Mouse (Mus musculus) brown adipose tissue, adult 24 weeks (tissue): Measurements from ENCODE around the gene Ctss. TPM values are rescaled to one million over a fixed set of nuclear protein-coding genes. Genes with fewer than 3 reads are reported as not detected.

Source experiments
- H3K27ac ChIP-seq: fragments of 200-500 bp; replicated peaks from 2 replicates; pipeline ENCODE4 v1.5.1; 2012; ENCODE audit warnings: low read depth, mild to moderate bottlenecking, low read length
- H3K4me1 ChIP-seq: fragments of 200-500 bp; 2 replicates; pipeline ENCODE4 v1.6.1; 2012; ENCODE audit warnings: low read length, mixed read lengths; ENCODE audit not compliant: control insufficient read depth, insufficient read depth, insufficient read length
- H3K4me3 ChIP-seq: fragments of 200-500 bp; 2 replicates; pipeline ENCODE4 v1.5.1; 2012; ENCODE audit warnings: low read depth, mild to moderate bottlenecking, low read length, moderate library complexity; ENCODE audit not compliant: insufficient read depth
- polyA plus RNA-seq: library from polyadenylated mRNA; stranded (reverse); fragments of >200 nt; gene quantifications from 2 replicates; pipeline ENCODE4 v1.2.4, GENCODE M21; 2012; ENCODE audit not compliant: missing spikeins, insufficient read depth, insufficient read length

Gene Ctss
- 21.0 and 22.4 TPM in 2 replicates for polyA plus RNA-seq

- Histone ChIP-seq H3K4me3 (peak within 1 kb of the TSS; percentile 32), H3K27ac (peak within 1 kb of the TSS; percentile 34), H3K4me1 (no peaks in the 10 kb centered on the region)
Observed at GRCm38 (mm10) chr3:95526622-95527211, at the start of gene Ctss. Gene Ctss, plus strand, starts transcription at chr3:95526786.

GRCm38 (mm10) chr3:95478966-95479365 lies 47.6 kb upstream of the Ctss start:
- Histone ChIP-seq H3K4me3 (no peak overlapping the region), H3K4me1 (no peaks in the 10 kb centered on the region), H3K27ac (no peak overlapping the region)

- H3K4me3 ChIP-seq, result no peak overlapping the region
- H3K4me1 ChIP-seq, result no peaks in the 10 kb centered on the region
- no peak overlapping the region for H3K27ac ChIP-seq
Observed at GRCm38 (mm10) chr3:95486421-95486820, 40.2 kb upstream of the Ctss start.

- H3K4me1 ChIP-seq, result no peaks in the 10 kb centered on the region
Observed at GRCm38 (mm10) chr3:95488679-95489078, 37.9 kb upstream of the Ctss start.

GRCm38 (mm10) chr3:95490238-95490637 lies 36.3 kb upstream of the Ctss start:
- H3K4me3 ChIP-seq, result no peak overlapping the region
- no peak overlapping the region for H3K27ac ChIP-seq
- H3K4me1 ChIP-seq, result no peaks in the 10 kb centered on the region

More at GRCm38 (mm10) chr3:95488679-95489078, 37.9 kb upstream of the Ctss start:
- Histone ChIP-seq H3K4me3 (no peak overlapping the region), H3K27ac (no peak overlapping the region)

- Histone ChIP-seq H3K4me1 (0 out of 2 replicates have a peak, but pooled peaks cover 3% of the 10 kb centered on the region), H3K27ac (no peak overlapping the region), H3K4me3 (no peak overlapping the region)
Observed at GRCm38 (mm10) chr3:95494342-95494741, 32.2 kb upstream of the Ctss start.

- Histone ChIP-seq H3K4me1 (0 out of 2 replicates have a peak, but pooled peaks cover 3% of the 10 kb centered on the region), H3K4me3 (no peak overlapping the region), H3K27ac (no peak overlapping the region)
Observed at GRCm38 (mm10) chr3:95498229-95498628, 28.4 kb upstream of the Ctss start.

- Histone ChIP-seq H3K4me1 (0 out of 2 replicates have a peak, but pooled peaks cover 3% of the 10 kb centered on the region), H3K27ac (peak within 1 kb of the TSS; percentile 16; the same call in 1 of the 2 replicates), H3K4me3 (peak within 1 kb of the TSS; percentile 20)
Observed at GRCm38 (mm10) chr3:95499024-95499423, 27.6 kb upstream of the Ctss start, which contains the start of gene Ctsk. Gene Ctsk, plus strand, starts transcription at chr3:95499256.

GRCm38 (mm10) chr3:95499496-95500140 lies 27.0 kb upstream of the Ctss start:
- 0 out of 2 replicates have a peak, but pooled peaks cover 3% of the 10 kb centered on the region for H3K4me1 ChIP-seq
- peak overlapping the region; percentile 16; the same call in 1 of the 2 replicates for H3K27ac ChIP-seq
- H3K4me3 ChIP-seq, result peak overlapping the region; percentile 20

GRCm38 (mm10) chr3:95502312-95502711 lies 24.3 kb upstream of the Ctss start:
- Histone ChIP-seq H3K4me3 (no peak overlapping the region), H3K27ac (no peak overlapping the region), H3K4me1 (0 out of 2 replicates have a peak, but pooled peaks cover 3% of the 10 kb centered on the region)

- Histone ChIP-seq H3K27ac (no peak overlapping the region), H3K4me1 (no peaks in the 10 kb centered on the region)
Observed at GRCm38 (mm10) chr3:95509348-95509747, 17.2 kb upstream of the Ctss start.

GRCm38 (mm10) chr3:95511611-95512180 lies 14.9 kb upstream of the Ctss start:
- H3K4me3 ChIP-seq, result no peak overlapping the region
- no peak overlapping the region for H3K27ac ChIP-seq
- H3K4me1 ChIP-seq, result no peaks in the 10 kb centered on the region

More at GRCm38 (mm10) chr3:95509348-95509747, 17.2 kb upstream of the Ctss start:
- no peak overlapping the region for H3K4me3 ChIP-seq

GRCm38 (mm10) chr3:95516614-95517041 lies 10.0 kb upstream of the Ctss start:
- no peak overlapping the region for H3K4me3 ChIP-seq
- H3K4me1 ChIP-seq, result no peaks in the 10 kb centered on the region
- H3K27ac ChIP-seq, result no peak overlapping the region

GRCm38 (mm10) chr3:95517493-95517898 lies 9.1 kb upstream of the Ctss start:
- Histone ChIP-seq H3K4me1 (no peaks in the 10 kb centered on the region), H3K4me3 (no peak overlapping the region), H3K27ac (0 out of 2 replicates have a peak overlapping the region, but pooled peaks have one; percentile 6)

GRCm38 (mm10) chr3:95518891-95519290 lies 7.7 kb upstream of the Ctss start:
- H3K4me3 ChIP-seq, result no peak overlapping the region
- no peaks in the 10 kb centered on the region for H3K4me1 ChIP-seq
- H3K27ac ChIP-seq, result no peak overlapping the region
